Mouse (Mus musculus) brain, adult 2 months (tissue): ENCODE measurements around the gene Zfp609.
"Not testable (repeated sequence)": the region's sequence is repeated elsewhere in the genome, so short reads cannot be mapped to it uniquely, and the experiment has no call there.

ENCODE experiments used
- DNase-seq: peaks from one replicate; pipeline ENCODE4 v3.0.0; 2011; ENCODE audit warnings: low read depth, low spot score

Gene Zfp609

GRCm38 (mm10) chr9:65818402-65818801 is 9.0 kb downstream of the Zfp609 start:
- no peak for DNase-seq

- DNase-seq, result no peak
Measured at GRCm38 (mm10) chr9:65812841-65813240, 14.5 kb downstream of the Zfp609 start.

GRCm38 (mm10) chr9:65811784-65812183 is 15.6 kb downstream of the Zfp609 start:
- no peak for DNase-seq

GRCm38 (mm10) chr9:65807818-65808217 is 19.5 kb downstream of the Zfp609 start:
- DNase-seq, result no peak

GRCm38 (mm10) chr9:65807251-65807650 is 20.1 kb downstream of the Zfp609 start:
- DNase-seq, result peak; percentile 55

GRCm38 (mm10) chr9:65799770-65800169 is 27.6 kb downstream of the Zfp609 start:
- peak; percentile 76 for DNase-seq

GRCm38 (mm10) chr9:65795651-65796050 is 31.7 kb downstream of the Zfp609 start:
- DNase-seq, result peak; percentile 76

- DNase-seq, result no peak
Measured at GRCm38 (mm10) chr9:65794313-65794712, 33.1 kb downstream of the Zfp609 start.

GRCm38 (mm10) chr9:65793506-65793905 is 33.9 kb downstream of the Zfp609 start:
- DNase-seq, result peak; percentile 71

GRCm38 (mm10) chr9:65793086-65793485 is 34.3 kb downstream of the Zfp609 start:
- peak; percentile 73 for DNase-seq

GRCm38 (mm10) chr9:65791846-65792245 is 35.5 kb downstream of the Zfp609 start:
- no peak for DNase-seq

- peak; percentile 52 for DNase-seq
Measured at GRCm38 (mm10) chr9:65791106-65791505, 36.3 kb downstream of the Zfp609 start.

- no peak for DNase-seq
Measured at GRCm38 (mm10) chr9:65789788-65790187, 37.6 kb downstream of the Zfp609 start.

GRCm38 (mm10) chr9:65788556-65788955 is 38.8 kb downstream of the Zfp609 start:
- no peak for DNase-seq

GRCm38 (mm10) chr9:65787829-65788344 is 39.5 kb downstream of the Zfp609 start:
- DNase-seq, result no peak

GRCm38 (mm10) chr9:65786885-65787787 is 40.2 kb downstream of the Zfp609 start:
- DNase-seq, result peak; percentile 87

GRCm38 (mm10) chr9:65785772-65786368 is 41.5 kb downstream of the Zfp609 start:
- no peak for DNase-seq

GRCm38 (mm10) chr9:65779619-65780018 is 47.7 kb downstream of the Zfp609 start:
- not testable (repeated sequence) for DNase-seq

GRCm38 (mm10) chr9:65776874-65777432 is 50.4 kb downstream of the Zfp609 start:
- no peak for DNase-seq

- DNase-seq, result no peak
Measured at GRCm38 (mm10) chr9:65776137-65776872, 51.1 kb downstream of the Zfp609 start.

GRCm38 (mm10) chr9:65773783-65774182 is 53.6 kb downstream of the Zfp609 start:
- no peak for DNase-seq
